Mouse (Mus musculus): Measurements from ENCODE around the gene Elovl2. TPM values are rescaled to one million over a fixed set of nuclear protein-coding genes. Genes with fewer than 3 reads are reported as not detected.
"Not testable (repeated sequence)": the region's sequence is repeated elsewhere in the genome, so short reads cannot be mapped to it uniquely, and the experiment has no call there.

Gene Elovl2
- polyA plus RNA-seq, 1 experiment from 2014 or later, result 43.4 TPM

DNA sequence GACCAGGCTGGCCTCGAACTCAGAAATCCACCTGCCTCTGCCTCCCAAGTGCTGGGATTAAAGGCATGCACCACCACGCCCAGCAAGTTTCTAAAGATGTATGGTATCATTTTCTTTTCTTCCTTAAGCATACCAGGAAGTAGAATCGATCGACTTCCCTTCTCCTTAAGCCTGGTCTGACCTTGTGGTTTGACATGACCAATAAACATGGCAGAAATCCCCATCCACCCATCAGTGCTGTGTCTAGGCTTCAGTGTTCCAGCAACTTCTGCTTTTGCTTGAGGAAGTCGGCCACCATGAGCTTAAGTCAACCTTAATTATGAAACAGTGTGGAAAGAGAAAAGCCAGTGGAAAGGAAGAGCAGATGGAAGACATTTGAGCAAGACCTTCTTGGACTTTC, 10.1 kb upstream of the Elovl2 start:
- Histone ChIP-seq H3K27me3 (replicated peaks) (no peaks in the 10 kb centered on the region), H3K4me2 (no peak overlapping the region), H3K4me3 (no peak overlapping the region), H3K9ac (no peak overlapping the region), H3K36me3 (replicated peaks) (no peaks in the 10 kb centered on the region), H3K27ac (no peak overlapping the region), H3K4me1 (no peaks in the 10 kb centered on the region), H3K9me3 (no peaks in the 10 kb centered on the region)
- WGBS, result 84% methylated on average over 5 of the region's 5 CpGs
- ATAC-seq (replicated peaks), result no peak

DNA sequence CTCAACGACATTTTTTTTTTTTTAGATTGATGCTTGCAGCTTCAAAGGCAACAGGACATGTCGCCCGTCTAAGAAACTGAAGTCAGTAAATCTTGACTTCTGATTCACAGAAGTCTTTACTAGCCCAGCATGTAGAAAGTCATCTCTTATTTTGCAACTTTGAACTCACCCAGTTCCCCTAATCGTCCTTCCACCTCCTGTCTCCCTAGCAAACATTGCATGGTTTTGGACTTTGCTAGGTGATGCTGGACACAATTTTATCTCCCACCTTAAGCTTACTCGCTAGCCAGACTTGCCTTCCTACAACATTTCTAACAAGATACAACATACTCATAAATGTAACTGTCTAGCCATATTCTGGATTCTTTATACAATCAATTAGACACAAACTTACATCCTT, 7.9 kb upstream of the Elovl2 start:
- H3K4me3 ChIP-seq, result no peak overlapping the region
- 94% methylated on average over 5 of the region's 5 CpGs for WGBS
- H3K9ac ChIP-seq, result no peak overlapping the region
- H3K36me3 ChIP-seq (replicated peaks), result no peaks in the 10 kb centered on the region
- ATAC-seq (replicated peaks), result no peak
- H3K9me3 ChIP-seq, result no peaks in the 10 kb centered on the region
- H3K4me1 ChIP-seq, result no peaks in the 10 kb centered on the region
- no peaks in the 10 kb centered on the region for H3K27me3 ChIP-seq (replicated peaks)
- no peak overlapping the region for H3K4me2 ChIP-seq
- no peak overlapping the region for H3K27ac ChIP-seq

DNA sequence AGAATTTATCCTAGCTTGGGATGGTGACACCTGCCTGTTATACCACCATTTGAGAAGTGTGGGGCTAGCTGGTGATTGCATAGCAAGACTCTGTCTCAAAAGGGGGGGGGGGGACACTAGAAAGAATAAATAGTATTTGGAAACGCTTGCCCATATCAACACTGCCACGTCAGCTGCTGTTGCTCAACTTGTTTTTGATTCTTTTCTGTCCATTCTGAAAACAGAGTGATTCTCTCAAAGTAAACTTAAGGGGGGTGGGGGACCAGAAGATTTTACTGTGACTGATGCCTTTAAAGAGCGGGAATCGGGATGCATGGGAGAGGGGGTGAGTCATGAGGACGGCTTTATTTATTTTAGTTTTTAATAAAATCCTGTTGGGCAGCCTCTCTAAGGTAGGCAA, 6.3 kb upstream of the Elovl2 start:
- 91% methylated on average over 5 of the region's 5 CpGs for WGBS
- Histone ChIP-seq H3K36me3 (replicated peaks) (no peaks in the 10 kb centered on the region), H3K27ac (no peak overlapping the region), H3K4me2 (no peak overlapping the region), H3K27me3 (replicated peaks) (no peaks in the 10 kb centered on the region), H3K9me3 (no peaks in the 10 kb centered on the region), H3K4me1 (no peaks in the 10 kb centered on the region), H3K9ac (no peak overlapping the region), H3K4me3 (no peak overlapping the region)
- ATAC-seq (replicated peaks), result no peak

DNA sequence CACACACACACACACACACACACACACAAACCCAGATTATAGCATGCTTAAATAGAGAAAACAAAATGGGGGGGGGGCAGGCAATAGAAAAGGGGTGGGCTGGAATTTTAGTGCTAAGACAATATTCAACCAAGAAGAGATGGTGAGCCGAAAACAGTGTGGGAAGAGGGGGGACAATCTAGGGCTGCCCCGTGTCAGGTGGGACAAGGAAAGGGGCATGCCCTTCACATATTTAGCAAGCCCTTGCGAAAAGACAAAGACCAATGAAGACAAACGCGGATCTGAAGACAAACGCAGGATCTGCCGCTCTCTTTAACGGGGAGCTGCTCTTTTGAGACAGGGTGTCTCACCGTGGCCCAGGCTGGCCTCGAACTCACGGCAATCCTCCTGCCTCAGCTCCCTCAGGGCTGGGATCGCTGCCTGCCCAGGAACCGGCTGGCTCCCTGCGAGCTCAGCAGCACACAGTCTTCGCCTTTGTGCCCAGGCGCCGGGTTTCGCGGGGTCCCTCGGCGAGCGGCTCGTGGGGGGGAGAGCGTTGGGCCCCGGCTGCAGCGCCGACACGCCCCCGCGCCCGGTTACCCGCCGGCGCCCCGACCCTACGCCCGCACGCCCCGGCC, 410 bp downstream of the Elovl2 start:
- under 1% methylated on average over 38 of the region's 39 CpGs for WGBS
- H3K4me2 ChIP-seq, result peak overlapping the region; percentile 42

DNA sequence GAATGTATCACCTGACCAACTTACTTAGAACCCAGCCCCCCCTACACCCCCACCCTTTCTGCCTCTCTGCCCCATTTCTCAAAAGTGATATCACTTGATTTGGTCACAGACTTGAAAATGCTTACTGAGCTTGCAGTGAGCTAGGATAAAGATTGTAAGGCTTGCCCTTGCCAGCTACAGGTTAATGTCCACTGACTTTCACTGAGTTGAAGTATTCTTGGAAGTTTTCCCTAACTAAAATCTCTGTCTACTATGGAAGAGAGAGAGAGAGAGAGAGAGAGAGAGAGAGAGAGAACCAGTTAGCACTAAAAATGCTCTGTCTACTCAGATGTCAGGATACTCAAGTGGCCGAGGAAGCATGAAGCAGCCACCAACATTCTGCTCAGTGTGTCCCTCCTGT, 1.1 kb downstream of the Elovl2 start:
- Histone ChIP-seq H3K27me3 (replicated peaks) (no peaks in the 10 kb centered on the region), H3K4me1 (peaks cover 12% of the 10 kb centered on the region), H3K9me3 (no peaks in the 10 kb centered on the region), H3K36me3 (replicated peaks) (no peaks in the 10 kb centered on the region), H3K4me2 (peak overlapping the region; percentile 42), H3K9ac (no peak overlapping the region), H3K4me3 (peak overlapping the region; percentile 65), H3K27ac (no peak overlapping the region)
- WGBS, result 29% methylated on average over 1 of the region's 1 CpGs
- 0 out of 2 replicates have a peak, but pooled peaks have one; percentile 2 for ATAC-seq (replicated peaks)

More for the DNA sequence above, 410 bp downstream of the Elovl2 start:
- H3K9me3 ChIP-seq, result no peaks in the 10 kb centered on the region
- H3K4me3 ChIP-seq, result peak overlapping the region; percentile 65
- peaks cover 12% of the 10 kb centered on the region for H3K4me1 ChIP-seq
- ATAC-seq (replicated peaks), result peak; percentile 83
- peak overlapping the region; percentile 68 for H3K9ac ChIP-seq
- H3K36me3 ChIP-seq (replicated peaks), result no peaks in the 10 kb centered on the region
- no peaks in the 10 kb centered on the region for H3K27me3 ChIP-seq (replicated peaks)
- H3K27ac ChIP-seq, result peak overlapping the region; percentile 79

DNA sequence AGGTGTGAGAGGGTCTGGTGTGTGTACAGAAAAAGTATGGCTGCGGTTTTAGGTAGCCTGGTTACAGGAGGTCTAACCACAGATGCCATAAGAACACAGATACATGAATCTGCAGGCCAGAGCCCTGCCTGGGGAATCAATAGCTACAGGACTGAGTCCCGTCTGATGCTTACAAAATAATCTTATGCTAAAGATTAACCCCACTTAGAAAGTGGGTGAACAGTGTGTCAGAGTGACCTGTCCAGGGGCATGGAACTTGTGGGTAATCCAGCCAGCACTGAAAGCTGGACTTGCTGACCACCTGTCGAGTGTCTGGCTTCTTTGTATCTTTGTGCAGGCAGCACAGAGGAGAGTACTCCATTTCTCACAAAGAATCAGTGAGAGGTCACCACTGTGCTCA, 4.0 kb downstream of the Elovl2 start:
- no peaks in the 10 kb centered on the region for H3K27me3 ChIP-seq (replicated peaks)
- H3K36me3 ChIP-seq (replicated peaks), result no peaks in the 10 kb centered on the region
- H3K9me3 ChIP-seq, result no peaks in the 10 kb centered on the region
- no peak overlapping the region for H3K27ac ChIP-seq
- no peak for ATAC-seq (replicated peaks)
- WGBS, result 69% methylated on average over 3 of the region's 3 CpGs
- peaks cover 20% of the 10 kb centered on the region for H3K4me1 ChIP-seq
- no peak overlapping the region for H3K4me3 ChIP-seq
- no peak overlapping the region for H3K4me2 ChIP-seq
- no peak overlapping the region for H3K9ac ChIP-seq

DNA sequence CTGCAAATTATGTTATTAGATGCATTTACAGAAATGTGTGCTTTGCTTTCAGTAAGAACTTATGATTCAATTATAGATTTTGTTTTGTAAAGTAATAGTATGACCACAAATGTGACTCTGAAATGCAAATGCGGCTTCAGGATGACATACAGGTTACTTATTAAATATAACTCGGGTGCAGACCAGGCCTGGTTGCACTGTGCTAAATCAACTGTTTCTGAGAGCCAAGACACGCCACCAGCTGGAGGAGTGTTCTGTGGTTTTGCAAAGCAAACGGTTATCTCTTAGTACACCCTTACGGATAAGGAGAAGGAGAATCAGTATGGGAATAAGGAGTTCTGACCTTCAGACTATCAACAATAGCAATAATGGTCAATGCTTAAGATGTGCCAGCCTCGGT, 4.5 kb downstream of the Elovl2 start:
- ATAC-seq (replicated peaks), result no peak
- Histone ChIP-seq H3K4me1 (peaks cover 20% of the 10 kb centered on the region), H3K27me3 (replicated peaks) (no peaks in the 10 kb centered on the region), H3K4me3 (no peak overlapping the region), H3K4me2 (no peak overlapping the region), H3K27ac (no peak overlapping the region), H3K36me3 (replicated peaks) (no peaks in the 10 kb centered on the region), H3K9me3 (no peaks in the 10 kb centered on the region), H3K9ac (no peak overlapping the region)
- WGBS, result 85% methylated on average over 6 of the region's 6 CpGs

DNA sequence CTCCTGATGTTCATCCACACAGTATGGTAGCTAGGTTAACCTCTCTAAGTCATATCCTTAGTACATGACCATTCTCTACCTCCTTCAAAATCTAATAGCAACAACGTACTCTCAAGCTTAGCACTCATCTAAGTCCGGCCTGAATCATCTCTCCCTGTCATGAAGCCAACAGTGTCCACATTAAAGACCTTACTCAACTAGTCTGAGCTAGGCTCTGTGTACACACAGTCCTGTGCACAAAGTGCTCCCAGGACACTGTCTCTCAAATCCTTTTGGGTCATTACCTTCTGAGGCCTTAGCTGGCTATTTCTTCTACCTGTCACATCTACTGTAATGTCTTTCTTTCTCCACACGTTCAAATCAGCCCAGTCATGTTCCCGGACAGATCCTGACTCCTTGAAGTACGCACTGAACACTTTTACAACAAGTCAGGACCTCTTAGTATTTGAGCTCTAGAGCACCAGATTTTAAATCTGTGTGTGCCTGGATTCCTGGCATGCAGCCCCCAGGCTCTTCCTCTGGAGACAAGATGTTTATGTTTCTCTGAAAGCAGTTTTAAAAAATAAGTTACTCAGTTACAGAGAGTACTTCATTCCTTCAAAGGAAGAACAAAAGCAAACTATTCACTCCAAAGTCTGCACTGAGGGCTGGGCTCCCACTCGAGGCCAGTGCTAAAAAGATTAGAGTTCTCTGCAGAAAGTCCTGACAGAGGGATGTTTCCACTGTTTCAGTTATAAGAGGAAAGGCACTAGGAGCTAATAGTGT, 7.5 kb downstream of the Elovl2 start:
- ATAC-seq (replicated peaks), result no peak
- no peaks in the 10 kb centered on the region for H3K27me3 ChIP-seq (replicated peaks)
- H3K9me3 ChIP-seq, result no peaks in the 10 kb centered on the region
- H3K36me3 ChIP-seq (replicated peaks), result no peaks in the 10 kb centered on the region
- H3K4me1 ChIP-seq, result peaks cover 12% of the 10 kb centered on the region; the same call in 1 of the 2 replicates
- H3K27ac ChIP-seq, result no peak overlapping the region
- no peak overlapping the region for H3K4me2 ChIP-seq
- no peak overlapping the region for H3K9ac ChIP-seq
- WGBS, result 79% methylated on average over 6 of the region's 6 CpGs
- no peak overlapping the region for H3K4me3 ChIP-seq

DNA sequence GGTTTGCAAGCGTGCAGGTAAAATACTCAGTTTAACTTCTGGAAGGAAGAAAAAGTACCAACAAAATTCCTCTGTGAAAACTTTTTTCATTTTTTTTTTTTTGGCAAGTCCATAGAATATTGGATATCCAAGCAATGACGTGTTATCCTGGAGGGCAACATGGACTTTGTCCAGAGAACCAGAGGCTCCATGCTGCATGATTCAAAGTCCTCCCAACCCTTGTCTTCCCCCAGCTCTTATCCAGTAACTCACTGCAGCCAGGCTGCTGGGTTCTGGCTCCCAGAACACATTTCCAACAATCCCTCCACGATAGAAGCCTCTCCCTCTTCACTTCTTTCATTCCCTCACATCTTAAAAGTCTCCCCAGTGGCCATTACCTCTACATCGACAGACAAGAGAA, 8.9 kb downstream of the Elovl2 start:
- Histone ChIP-seq H3K27me3 (replicated peaks) (no peaks in the 10 kb centered on the region), H3K4me3 (no peak overlapping the region), H3K36me3 (replicated peaks) (no peaks in the 10 kb centered on the region), H3K27ac (0 out of 2 replicates have a peak overlapping the region, but pooled peaks have one; percentile 30), H3K4me2 (no peak overlapping the region), H3K9ac (no peak overlapping the region), H3K9me3 (no peaks in the 10 kb centered on the region), H3K4me1 (peaks cover 8% of the 10 kb centered on the region; the same call in 1 of the 2 replicates)
- ATAC-seq (replicated peaks), result no peak
- 71% methylated on average over 4 of the region's 4 CpGs for WGBS

DNA sequence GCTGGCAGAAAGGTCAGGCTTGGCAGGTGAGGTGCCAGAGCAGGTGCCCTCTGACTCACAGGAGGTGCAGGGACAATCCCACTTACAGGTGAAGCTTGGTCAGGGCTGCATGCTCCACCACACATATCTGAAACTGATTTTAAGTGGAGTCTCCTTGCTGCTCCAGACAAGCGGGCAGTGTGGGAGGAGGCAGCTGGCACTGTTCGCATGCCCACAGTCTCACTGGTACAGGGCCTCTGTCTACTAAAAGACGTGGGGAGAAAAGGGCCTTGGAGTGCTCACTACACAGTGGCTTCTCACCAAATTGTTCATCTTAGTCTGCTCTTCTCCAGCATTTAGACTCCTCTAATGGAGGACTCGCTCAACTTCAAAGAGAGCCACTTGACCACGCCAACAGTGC, 14.0 kb downstream of the Elovl2 start:
- ATAC-seq (replicated peaks), result no peak
- H3K27me3 ChIP-seq (replicated peaks), result no peaks in the 10 kb centered on the region
- H3K9me3 ChIP-seq, result no peaks in the 10 kb centered on the region
- H3K4me3 ChIP-seq, result no peak overlapping the region
- H3K4me1 ChIP-seq, result peaks cover 14% of the 10 kb centered on the region; the same call in 1 of the 2 replicates
- H3K9ac ChIP-seq, result no peak overlapping the region
- no peak overlapping the region for H3K27ac ChIP-seq
- 87% methylated on average over 5 of the region's 5 CpGs for WGBS
- no peak overlapping the region for H3K4me2 ChIP-seq
- no peaks in the 10 kb centered on the region for H3K36me3 ChIP-seq (replicated peaks)

DNA sequence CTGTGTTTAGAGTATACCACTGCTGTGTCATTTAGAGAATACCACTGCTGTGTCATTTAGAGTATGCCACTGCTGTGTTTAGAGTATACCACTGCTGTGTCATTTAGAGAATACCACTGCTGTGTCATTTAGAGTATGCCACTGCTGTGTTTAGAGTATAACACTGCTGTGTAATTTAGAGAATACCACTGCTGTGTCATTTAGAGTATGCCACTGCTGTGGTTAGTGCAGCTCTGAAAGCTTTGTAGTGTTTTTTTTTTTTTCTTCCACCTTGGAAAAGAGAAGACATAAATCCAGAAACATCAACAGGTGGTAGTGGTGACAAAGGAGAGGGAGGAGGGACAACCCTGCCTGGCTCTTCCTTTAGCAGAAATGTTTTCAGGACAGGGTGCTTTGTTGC, 14.6 kb downstream of the Elovl2 start:
- not testable (repeated sequence) for H3K27ac ChIP-seq; H3K9me3 ChIP-seq; H3K27me3 ChIP-seq (replicated peaks); H3K4me3 ChIP-seq; H3K36me3 ChIP-seq (replicated peaks); H3K9ac ChIP-seq; H3K4me2 ChIP-seq; ATAC-seq (replicated peaks)
- H3K4me1 ChIP-seq, result peaks cover 14% of the 10 kb centered on the region; the same call in 1 of the 2 replicates

DNA sequence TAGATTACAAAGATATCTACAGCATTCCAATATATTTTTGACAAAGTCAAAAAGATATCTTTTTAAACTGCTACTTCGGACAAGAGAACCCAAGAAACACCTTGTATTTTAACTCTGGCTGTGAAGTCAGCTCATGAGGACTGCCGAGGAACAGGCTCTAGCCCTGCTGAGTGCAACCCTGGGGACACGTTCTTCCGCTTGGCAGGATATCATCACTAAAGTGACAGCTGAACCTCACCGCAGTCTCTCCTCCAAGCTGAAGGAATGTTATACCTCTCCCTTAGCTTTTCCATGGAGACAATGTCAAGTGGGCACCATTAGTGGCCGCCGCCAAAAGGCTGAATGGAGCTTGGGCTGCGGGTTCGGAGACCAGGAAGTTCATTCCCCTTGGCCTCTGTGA, 16.5 kb downstream of the Elovl2 start:
- peaks cover 14% of the 10 kb centered on the region; the same call in 1 of the 2 replicates for H3K4me1 ChIP-seq
- no peak overlapping the region for H3K4me2 ChIP-seq
- no peak overlapping the region for H3K4me3 ChIP-seq
- 64% methylated on average over 9 of the region's 9 CpGs for WGBS
- ATAC-seq (replicated peaks), result no peak
- no peaks in the 10 kb centered on the region for H3K27me3 ChIP-seq (replicated peaks)
- H3K9me3 ChIP-seq, result no peaks in the 10 kb centered on the region
- H3K27ac ChIP-seq, result no peak overlapping the region
- H3K36me3 ChIP-seq (replicated peaks), result no peaks in the 10 kb centered on the region
- no peak overlapping the region for H3K9ac ChIP-seq

DNA sequence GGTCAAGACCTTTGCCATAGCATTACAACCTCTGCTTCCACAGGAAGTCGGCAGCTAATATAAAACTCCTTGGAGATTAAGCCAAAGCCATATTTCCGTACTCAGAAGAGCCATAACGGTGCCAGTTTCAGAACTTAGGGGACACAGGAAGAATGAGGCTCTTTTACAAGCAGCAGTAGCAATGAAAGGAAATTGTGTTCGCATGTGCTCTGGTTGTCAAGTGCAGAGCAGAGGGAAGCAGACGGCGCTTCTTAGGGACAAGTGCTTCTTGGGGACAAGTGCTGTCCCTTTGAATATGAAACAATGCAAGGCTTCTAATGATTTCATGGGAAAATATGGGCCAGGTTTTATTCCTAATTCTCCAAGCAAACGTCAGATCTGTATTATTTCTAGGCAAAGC, 16.9 kb downstream of the Elovl2 start:
- Histone ChIP-seq H3K4me2 (no peak overlapping the region), H3K27me3 (replicated peaks) (no peaks in the 10 kb centered on the region), H3K9ac (no peak overlapping the region), H3K4me3 (no peak overlapping the region), H3K4me1 (peaks cover 14% of the 10 kb centered on the region; the same call in 1 of the 2 replicates), H3K36me3 (replicated peaks) (no peaks in the 10 kb centered on the region), H3K9me3 (no peaks in the 10 kb centered on the region), H3K27ac (no peak overlapping the region)
- WGBS, result 48% methylated on average over 7 of the region's 7 CpGs
- no peak for ATAC-seq (replicated peaks)
